Mouse (Mus musculus) left cerebral cortex, adult 9 months (tissue): Measurements from ENCODE around the gene Scamp2.

ENCODE experiments used
- DNase-seq, 2 experiments: peaks; one replicate each; pipeline ENCODE4 v3.0.0; 2022; ENCODE audit warnings: low spot score in 2 of 2

Scamp2 gene

DNA sequence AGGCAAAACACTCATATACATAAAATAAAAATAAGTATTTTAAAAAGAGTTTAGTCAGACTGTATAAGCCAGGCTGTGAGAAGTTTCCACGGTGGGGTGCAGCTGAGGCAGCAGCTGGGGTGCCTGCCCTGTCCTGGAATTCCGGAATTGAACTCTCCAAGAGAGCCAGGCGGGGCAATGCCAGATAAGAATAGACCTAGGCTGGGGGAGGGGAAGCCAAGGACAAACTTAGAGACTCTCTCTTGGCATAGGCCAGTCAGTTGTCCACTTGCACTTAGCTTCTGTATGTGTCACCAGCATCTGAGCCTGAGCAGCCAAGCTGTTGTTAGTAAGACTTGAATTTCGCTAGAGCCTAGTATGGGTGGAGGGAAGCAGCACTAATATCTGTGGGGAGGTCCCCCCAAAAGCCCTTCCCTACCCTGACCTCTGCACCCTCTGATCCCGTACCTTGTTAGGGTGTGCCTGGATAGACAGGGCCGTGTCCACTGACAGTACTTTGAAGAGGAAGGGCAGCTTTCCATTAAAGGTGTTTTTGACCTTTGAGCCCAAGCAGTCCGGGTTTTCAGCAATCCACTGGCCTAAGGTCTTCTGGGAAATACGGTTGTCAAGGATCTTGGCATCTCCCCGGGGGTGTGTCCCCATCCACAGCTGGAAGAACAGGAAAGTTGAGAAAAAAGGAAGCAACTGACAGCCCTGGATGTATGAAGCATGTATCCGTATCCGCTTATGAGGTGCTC is 10.4 kb upstream of the Scamp2 start:
- DNase-seq: no peak

DNA sequence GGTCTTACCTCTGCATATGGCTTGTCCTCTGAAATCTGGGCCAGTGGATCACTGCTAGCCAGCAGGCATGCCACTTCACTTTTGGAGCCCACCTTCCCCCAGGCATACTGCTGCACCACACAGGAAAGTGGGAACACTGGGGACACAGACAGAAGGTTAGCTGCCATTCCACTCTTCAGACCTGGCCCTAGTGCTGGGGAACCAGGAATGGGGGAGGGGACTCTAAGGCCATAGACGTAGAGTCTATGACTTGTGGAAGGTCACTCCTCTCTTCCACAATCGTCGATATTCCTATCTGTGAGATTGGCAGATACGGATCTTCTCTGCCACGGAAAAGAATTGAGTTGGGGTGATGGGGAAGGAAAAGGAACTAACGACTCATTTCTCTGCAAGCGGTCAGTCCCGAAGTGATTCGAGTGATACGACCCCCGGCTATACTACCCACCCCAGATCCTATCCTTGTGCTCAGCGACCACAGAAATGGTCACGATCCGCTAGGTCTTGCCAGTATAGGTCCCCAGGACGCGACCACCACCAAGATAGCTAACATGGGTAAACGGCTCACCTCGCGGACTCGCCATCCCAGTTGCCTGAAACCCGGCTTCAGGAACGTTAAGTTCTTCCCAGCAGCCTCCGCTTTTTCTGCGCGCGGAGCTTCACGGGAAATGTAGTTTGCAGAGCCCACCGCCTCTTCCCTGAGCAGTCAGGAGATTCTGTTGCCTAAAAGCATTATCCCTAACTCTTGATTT is 8.4 kb upstream of the Scamp2 start, which contains the start of gene Mpi:
TSS of gene Mpi (minus strand) at position 625 of the 749 bp plus-strand sequence.
- peak in 1 of 2 experiments; percentile 78 for DNase-seq

DNA sequence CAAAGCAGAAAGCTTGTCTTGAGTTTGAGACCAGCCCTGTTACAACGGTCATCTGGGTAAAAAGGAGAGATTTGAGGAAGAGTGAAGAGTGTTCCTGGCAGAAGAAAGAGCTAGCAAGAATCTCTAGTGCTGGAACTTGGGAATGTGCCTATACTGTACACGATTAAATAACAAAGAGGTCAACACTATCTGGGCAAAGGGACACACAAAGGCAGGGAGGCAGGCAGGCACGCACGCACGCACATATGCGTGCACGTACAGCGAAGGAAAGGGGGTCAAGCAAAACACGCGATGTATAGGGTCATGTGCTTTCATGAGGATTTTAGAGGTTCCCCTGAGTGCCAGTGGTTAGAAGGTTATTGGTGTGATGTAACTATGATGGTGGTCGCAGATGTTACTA is 7.6 kb upstream of the Scamp2 start:
- no peak for DNase-seq

DNA sequence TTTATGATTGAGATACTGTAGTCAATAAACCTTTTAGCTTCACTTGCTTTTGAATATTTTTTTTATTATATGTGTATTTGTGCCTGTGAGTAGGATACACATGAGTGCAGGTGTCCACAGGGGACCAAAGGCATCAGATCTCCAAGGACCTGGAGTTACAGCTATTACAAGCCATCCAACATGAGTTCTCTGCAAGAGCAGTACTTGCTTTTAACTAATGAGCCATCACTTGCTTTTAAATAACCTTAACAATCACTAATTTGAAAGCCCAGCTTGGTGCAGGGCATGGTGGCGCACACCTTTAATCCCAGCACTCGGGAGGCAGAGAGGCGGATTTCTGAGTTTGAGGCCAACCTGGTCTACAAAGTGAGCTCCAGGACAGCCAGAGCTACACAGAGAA is 6.0 kb upstream of the Scamp2 start:
- no peak for DNase-seq

DNA sequence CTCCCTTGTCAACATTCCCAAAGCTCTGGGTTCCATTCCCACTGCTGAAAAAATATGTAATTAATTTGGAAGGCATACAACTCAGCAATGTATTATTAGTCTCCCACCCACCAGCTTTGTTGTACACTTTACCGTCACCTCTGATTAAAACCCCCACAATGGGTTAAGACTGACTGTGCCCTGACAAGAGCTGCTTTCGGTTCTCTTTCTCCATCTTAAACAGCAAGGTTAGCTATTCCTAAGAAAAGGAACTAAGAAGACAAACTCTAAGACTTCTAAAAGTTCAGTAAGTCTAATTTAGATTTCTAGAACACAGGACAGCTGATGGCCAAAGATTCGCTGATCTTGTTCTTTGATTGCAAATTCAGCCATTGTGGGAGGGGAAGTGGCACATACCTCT is 3.5 kb upstream of the Scamp2 start:
- DNase-seq: no peak

DNA sequence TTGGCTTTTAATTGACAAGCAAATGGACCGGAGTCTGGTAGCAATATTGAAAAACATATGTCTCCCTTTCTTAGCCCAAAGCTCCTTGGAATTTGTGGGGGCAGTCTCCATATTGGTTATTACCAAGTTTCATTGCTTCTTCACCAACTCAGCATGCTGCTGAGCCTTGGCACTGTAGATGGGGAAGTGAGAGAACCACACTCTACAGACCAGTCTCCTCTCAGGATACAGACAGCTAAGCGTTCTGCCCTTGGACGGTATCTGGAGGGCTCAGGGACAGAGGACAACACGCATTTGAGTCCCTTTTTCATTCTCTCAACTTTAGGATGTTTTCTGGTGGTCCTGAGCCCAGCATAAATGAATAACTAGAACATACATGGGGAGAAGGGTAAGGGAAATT is 2.1 kb upstream of the Scamp2 start:
- no peak for DNase-seq

DNA sequence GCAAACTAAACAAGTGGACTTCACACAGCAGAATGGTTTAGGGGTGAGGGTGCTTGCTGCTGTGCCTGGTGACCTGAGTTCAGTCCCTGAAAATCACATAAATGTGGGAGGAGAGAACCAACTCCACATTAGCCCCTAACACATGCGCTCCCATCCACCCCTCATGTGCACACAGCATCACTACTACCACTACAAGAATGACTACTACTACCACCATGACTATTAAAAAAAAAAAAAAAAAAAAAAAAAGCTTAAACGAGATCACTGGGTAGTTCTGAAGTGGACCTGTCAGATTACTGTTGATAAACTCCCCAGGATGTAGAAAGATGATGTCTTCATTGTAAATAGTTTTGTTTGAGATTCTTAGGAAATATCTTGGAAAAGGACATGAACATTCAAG is 1.2 kb upstream of the Scamp2 start:
- no peak for DNase-seq

DNA sequence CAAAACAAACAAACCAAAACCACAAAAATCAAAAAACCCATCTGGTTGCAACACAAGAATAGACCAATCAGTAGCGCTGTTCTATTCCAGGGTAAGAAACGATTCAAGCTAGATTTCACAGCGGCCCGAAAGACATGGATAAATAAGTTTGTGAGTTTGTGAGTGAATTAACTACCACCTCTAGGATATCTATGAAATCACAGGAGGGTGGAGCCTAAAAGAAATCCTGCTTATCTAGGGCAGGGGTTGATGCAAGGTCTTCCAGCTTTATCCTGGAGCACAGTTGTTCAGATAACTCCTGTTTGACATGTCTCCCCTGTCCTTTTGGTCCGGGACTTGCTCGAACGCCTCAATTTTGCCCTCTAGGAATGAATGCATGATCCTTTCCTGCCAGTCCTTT is 480 bp upstream of the Scamp2 start:
- no peak for DNase-seq

DNA sequence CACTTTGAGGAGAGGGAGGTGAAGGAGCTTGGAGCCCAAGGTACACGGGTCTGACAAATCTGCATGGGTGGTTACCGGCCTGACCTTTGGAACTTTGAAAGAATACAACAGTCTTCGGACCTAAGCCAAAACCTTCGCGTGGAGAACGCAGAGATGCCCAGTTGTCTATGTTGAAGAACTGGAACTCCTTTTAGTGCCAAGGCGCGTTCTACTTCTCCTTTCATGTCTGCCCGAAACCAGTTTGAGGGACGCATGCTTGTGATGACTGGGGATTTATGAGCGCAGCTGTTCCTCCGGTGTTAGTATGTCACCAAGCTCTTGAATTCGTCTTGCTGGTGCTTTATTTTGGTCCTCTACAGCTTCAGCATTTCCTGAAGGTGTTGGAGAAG is 962 bp downstream of the Scamp2 start:
- no peak for DNase-seq

DNA sequence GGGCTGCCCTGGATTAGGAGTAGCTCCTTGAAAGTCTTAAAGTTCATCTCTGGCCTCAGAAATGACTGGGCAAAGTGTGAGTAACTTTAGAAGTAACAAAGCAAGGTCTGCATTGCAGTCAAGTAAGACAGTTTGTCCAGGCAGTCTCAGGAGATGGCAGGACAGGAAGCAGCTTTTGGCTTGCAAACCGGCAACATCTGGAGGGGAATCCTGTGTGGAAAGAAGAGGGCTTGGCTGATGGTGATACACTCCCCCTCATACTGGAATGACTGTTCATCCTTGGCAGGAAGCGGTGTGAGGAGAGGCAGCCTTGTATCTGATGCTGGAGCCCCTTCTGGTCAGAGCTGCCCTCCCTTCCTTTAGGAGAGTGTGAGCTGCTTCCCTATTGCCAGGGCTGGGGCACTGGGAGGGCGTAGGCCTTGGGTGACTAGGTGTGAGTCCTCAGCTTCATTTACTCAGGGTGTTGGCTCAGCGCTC is 2.2 kb downstream of the Scamp2 start:
- DNase-seq: peak in 1 of 2 experiments; percentile 54

DNA sequence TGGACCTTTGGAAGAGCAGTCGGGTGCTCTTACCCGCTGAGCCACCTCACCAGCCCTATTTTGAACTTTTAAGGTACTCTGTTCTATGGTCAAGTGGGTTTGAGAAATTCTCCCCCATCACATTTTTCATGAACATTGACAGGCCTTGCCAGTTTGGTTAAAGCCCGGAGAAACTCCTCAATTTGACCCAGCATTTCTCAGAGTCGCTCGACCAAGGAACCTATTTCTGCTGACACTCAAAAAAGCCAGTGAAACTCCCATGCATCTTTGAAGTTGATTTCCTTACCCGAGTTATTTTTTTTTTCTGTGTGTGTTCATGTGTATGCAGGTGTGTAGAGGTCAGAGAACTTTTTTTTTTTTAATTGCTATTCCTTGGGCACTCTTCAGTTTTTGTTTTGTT is 3.9 kb downstream of the Scamp2 start:
- no peak for DNase-seq

DNA sequence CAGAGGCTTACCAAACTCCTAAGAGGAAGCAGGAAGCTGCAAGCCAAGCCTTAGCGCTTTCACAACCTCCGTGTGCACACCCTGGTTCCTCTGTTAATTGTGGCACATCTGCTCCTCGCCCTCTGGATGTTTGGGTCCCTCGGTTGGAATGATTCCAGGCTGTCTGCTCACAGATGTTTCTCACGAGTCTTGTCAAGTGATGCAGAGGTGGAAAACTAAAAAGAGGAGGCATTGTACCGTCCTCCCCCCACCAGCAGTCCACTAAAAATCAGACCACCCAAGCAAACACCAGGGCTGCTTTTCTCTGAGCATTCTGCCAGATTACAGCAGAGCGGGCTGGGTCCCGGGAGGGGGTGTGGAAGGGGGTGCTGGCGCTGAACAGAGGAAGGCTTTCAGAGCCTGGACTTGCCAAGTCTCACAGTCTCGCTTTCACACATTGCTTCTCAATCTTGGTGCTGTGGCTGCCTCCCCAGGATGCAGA is 5.0 kb downstream of the Scamp2 start:
- peak in 1 of 2 experiments; percentile 65 for DNase-seq

DNA sequence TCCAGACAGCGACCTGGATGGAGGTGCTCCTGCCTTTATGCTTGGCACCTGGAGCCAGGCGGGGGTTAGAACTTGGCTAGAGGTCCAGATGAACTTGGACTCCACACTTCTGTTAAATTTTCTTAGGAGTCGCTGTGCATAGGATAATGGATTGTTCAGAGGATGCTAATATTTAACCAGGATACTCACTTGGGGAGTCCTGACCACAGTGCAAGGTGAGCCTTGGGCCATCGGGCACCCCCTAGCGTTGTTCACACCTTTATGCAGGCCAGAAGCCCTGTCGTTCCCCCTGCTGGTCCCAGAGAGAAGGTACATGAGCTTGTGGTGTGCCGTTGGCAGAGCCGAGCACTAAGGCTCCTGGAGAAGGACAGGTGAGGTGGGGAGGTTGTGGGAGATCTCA is 6.1 kb downstream of the Scamp2 start:
- DNase-seq: no peak

DNA sequence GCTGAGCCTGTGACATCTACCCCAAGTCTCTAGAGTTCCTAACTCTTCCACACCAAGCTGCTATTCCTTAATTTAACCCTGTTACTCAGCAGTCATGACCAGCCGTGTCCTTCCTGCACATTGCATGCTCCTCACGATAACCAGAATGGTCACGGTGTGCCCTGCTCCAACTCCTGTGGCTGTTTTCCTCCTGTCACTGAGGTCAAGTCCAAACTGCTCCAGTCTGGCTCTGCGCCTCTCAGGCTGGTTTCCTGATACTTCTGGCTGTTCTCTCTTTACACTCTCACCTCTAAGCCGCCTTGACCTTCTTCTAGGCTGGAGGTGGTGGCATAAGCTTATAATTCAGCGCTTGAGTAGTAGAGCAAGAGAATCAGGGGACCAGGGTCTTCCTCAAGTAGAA is 7.8 kb downstream of the Scamp2 start:
- no peak for DNase-seq

DNA sequence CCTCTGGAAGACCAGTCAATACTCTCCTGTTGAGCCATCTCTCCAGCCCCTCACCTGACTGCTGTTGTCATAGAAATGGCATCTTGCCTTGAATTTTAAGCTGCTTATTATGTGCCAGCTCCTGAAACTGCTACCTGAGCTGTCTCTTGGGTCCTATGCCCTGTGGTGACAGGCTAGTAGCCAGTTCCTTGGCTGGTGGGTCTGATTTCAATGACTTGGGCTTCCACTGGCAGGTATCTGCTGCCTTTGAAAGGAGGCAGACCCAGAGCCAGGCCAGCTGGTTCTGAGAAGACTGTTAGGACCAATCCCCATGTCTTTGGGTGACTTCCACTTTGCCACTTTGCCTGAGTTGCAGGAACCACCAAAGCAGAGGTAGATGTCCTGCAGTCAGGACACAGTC is 13.7 kb downstream of the Scamp2 start:
- DNase-seq: no peak

DNA sequence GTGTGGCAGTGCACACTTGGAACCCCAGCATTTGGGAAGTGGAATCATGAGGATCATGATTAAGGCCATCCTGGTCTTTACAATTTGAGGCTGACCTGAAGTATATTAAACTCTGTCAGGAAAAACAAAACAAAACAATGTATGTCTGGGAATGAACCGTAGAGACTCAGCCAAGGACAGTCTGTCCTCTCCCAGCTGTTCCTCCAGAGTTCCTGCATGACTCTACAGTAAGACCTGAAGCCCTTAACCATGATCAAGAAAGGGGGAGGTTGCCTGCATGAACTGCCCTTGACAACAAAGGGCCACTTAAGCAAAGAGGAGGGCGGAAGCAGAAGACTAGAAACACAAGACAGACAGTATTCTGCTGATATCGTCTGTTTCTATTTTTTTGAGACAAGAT is 14.8 kb downstream of the Scamp2 start:
- no peak for DNase-seq

DNA sequence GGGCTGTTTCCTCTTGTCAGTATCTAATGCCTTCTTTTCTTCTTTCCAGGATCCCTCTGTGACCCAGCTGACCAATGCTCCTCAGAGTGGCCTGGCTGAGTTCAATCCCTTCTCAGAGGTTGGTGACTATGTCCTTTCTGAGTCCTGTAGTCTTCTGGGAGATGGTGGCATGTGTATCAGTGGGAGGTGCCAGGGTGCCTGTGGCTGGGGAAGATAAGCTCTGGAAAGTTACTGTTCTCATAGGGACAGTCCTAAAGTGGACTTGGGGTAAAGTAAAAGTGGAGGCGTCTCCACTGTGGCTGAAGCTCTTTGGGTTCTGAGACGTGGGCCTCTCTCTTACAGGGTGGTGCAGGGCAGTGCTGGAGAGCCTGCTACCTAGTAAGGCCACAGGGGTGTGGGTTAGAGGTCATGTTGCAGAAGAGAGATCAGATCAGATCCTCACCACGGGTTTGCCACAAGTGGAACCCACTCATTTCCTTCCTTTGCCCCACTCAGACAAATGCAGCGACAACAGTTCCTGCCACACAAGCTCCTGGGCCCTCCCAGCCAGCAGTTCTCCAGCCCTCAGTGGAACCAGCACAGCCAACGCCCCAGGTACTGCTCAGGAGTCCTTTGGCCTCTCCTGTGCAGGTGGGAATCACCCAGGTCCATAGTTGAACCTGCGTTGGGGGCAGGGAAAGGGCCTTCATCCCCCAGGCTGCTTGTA is 16.6 kb downstream of the Scamp2 start:
- no peak for DNase-seq

DNA sequence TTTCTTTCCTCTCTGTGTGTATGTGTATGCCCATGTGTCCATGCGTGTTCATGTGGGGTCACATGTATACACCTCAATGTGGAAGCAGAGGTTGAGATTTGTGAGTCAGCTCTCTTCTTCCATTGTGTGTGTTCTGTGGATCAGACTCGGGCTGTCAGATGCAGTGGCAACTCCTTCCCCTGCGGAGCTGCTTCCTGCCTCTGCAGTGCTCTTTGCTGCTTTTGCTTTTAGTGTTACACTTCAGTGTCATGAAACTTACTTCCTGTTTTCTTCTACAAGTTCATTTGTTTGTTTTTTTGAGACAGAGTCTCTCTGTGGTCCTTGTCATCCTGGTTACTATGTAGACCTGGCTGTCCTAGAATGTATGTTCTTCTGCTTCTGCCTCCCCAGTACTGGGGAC is 24.2 kb downstream of the Scamp2 start:
- no peak for DNase-seq

DNA sequence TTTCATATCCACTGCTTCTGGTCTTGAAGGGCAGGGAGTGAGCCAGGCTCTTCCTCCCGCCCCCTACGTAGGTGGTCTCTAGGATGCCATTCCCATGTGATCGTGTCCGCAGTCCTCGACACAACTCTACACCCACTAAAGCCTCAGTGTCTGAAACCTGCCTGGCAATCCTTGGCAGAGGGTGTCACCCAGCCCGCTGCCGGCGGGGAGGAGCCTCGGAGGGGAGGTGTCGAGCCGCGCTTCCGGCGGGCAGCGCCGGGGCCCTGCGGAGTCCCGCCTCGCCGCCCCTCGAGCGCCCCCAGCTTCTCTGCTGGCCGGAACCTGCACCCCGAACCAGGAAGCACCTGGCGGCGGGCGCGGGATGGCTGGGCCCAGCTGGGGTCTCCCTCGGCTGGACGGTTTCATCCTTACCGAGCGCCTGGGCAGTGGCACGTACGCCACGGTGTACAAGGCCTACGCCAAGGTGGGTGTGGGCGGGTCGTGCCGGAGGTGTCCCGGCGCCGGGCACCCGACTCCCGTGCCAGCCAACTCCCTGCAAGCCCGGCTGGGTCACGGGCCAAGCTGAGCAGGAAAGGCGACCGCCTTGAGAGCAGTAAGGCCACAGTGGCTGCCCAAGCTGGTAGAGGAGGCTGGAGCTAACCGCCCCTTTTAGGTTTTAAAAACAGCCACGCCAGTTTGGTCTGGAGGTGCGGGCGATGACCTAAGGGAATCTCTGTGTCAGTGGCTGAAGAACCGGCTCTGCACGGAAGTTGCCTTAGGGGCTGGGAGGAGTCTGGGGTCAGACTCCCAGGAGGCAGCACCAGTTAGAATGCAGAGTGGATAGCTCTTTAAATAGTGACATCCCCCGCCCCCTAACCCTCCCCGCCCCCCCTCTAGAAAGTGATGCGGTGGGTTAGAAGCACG is 28.7 kb downstream of the Scamp2 start, which contains the start of gene Ulk3:
TSS of gene Ulk3 (plus strand) at position 229 of the 903 bp plus-strand sequence.
- peak in 1 of 2 experiments; percentile 72 for DNase-seq

DNA sequence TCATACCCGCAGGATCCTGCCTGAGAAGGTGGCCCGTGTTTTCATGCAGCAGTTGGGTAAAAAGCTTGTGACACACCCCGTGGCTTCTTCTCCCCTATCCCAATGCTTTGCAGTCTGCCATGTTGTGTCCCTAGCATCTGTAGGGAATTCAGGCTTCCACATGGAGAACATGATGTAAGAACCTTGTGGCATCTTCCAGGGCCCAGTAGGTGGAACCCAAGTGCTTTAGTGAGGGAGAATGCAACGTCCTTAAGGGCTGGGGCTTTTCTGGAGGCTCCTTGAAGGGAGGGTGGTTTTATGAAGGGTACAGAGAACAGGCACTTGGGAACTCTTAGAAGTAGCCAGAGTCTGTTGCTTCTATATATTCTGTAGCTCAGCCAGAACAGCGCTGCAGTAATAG is 30.0 kb downstream of the Scamp2 start:
- peak in 1 of 2 experiments; percentile 51 for DNase-seq

DNA sequence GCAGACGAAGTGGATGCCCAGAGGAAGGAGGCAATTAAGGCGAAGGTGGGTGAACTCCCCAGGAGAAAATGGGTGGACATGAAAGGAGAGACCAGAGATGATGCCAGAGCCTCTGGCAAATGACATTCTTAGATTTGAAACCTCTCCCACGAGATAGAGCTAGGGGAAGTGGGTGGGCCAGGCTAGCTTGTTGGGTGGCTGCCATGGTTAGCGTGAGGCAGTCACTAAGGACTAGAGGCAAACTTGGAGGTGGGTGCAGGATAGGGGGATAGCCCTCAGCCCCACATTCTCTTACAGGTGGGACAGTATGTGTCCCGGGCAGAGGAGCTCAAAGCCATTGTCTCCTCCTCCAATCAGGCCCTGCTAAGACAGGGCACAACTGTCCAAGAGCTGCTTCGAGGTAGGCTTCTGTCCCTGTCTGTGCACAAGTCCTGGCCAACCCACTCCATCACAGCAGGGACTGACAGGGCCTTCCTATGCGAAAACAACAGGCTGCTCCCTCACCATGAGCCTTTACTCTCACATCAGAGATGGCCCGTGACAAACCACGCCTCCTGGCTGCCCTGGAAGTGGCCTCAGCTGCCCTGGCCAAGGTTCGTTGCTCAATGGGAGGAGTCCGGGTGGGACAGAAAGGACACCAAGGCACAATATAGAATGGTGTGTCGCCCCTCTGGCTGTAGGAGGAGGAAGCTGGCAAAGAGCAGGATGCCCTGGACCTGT is 32.9 kb downstream of the Scamp2 start:
- DNase-seq: no peak
